Mouse (Mus musculus): ENCODE measurements at regions not wholly inside any gene's neighbourhood (a gene's known extent, or its start where the extent isn't known, plus 50 kb on each side); places are given as distances from the start of the nearest gene placed in this dataset.

GRCm38 (mm10) chr17:48724513-48725112, 207.6 kb upstream of the Lrfn2 start:
- TF ChIP-seq CTCF (IDR thresholded peaks at IDR 0.05; ENCODE audit: control insufficient read depth, insufficient read depth, insufficient replicate concordance, low read depth, low read length), result no peak
- TF ChIP-seq POLR2A (IDR thresholded peaks at IDR 0.05; ENCODE audit: control insufficient read depth, low read depth, low read length), result no peak

Data from testis, adult 2 months (tissue).